Mouse (Mus musculus): ENCODE measurements around the gene Olfr652. TPM values are rescaled to one million over a fixed set of nuclear protein-coding genes. Genes with fewer than 3 reads are reported as not detected.
A peak's percentile ranks its signal among the peaks of the same experiment; 100 is the strongest.

The Olfr652 gene
- polyA plus RNA-seq, 1 experiment from 2014 or later = not detected

DNA sequence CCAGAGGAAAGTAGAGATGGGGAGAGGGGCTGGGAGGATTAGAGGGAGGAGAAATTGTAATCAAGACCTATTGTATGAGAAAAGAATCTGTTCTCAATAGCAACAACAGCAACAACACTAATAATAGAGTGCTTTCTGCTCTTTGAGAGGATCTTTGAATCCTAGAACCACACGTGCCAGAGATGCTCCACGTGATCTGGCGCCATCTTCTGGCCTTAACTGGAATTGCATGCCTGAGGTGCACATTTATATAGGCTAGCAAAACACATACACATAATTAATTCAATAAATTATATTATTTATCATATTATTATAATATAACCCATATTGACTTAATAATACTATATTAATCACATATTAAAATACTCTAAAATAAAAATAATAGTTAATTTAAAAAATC is 42.5 kb downstream of the Olfr652 start:
- H3K9ac ChIP-seq (ENCODE audit: low read length) = no peak overlapping the region
- 5% methylated on average over 3 of the region's 3 CpGs for WGBS
- no peak overlapping the region for H3K4me2 ChIP-seq (ENCODE audit: low read depth)
- no peaks in the 10 kb centered on the region for H3K36me3 ChIP-seq (ENCODE audit: control insufficient read depth, insufficient read depth, low read length)
- no peaks in the 10 kb centered on the region for H3K4me1 ChIP-seq (ENCODE audit: control insufficient read depth, insufficient read depth, low read length)
- H3K27ac ChIP-seq (ENCODE audit: low read depth, low read length) = no peak overlapping the region
- H3K9me3 ChIP-seq (ENCODE audit: control insufficient read depth, low read length) = no peaks in the 10 kb centered on the region
- DNase-seq (ENCODE audit: low spot score) (peak; percentile 26), ATAC-seq (ENCODE audit: insufficient read depth, low FRiP score, low TSS enrichment) (no peak)
- no peaks in the 10 kb centered on the region for H3K27me3 ChIP-seq (ENCODE audit: control insufficient read depth, insufficient read depth, low read length)
- no peak overlapping the region for H3K4me3 ChIP-seq (ENCODE audit: low read depth, low read length)

GRCm38 (mm10) chr7:104604727-104605126 is 44.0 kb downstream of the Olfr652 start:
- no peak for DNase-seq (ENCODE audit: low spot score)
- Histone ChIP-seq H3K36me3 (ENCODE audit: control insufficient read depth, insufficient read depth, low read length) (no peaks in the 10 kb centered on the region), H3K27me3 (ENCODE audit: control insufficient read depth, insufficient read depth, low read length) (no peaks in the 10 kb centered on the region)

DNA sequence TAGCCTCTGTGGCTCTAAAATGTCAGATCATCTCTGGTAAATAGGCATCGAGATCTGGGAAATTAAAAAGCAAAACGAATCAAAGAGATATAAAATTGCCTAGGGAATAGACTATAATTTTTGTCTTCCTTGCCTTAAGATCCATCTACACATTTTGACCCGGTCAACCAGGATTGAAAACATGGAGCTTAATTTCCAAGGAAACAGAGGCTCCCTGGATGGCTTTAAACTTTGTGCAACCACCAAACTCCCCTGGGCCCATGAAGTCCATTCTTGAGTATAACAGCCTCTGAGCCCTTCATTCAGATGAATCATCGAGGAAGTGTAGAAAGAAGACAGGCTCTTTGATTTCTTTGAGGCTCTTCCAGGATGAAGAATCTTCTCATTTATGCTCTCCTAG is 53.0 kb downstream of the Olfr652 start, which contains the start of gene Olfr656:
Gene Olfr656, plus strand, starts transcription at position 301 of the 400 bp plus-strand sequence.
- ATAC-seq (ENCODE audit: insufficient read depth, low FRiP score, low TSS enrichment) = no peak
- 83% methylated on average over 4 of the region's 4 CpGs for WGBS

More at GRCm38 (mm10) chr7:104604727-104605126, 44.0 kb downstream of the Olfr652 start:
- Histone ChIP-seq H3K4me1 (ENCODE audit: control insufficient read depth, insufficient read depth, low read length) (no peaks in the 10 kb centered on the region), H3K27ac (ENCODE audit: low read depth, low read length) (no peak overlapping the region), H3K9me3 (ENCODE audit: control insufficient read depth, low read length) (no peaks in the 10 kb centered on the region), H3K9ac (ENCODE audit: low read length) (no peak overlapping the region), H3K4me3 (ENCODE audit: low read depth, low read length) (no peak overlapping the region), H3K4me2 (ENCODE audit: low read depth) (no peak overlapping the region)
- ATAC-seq (ENCODE audit: insufficient read depth, low FRiP score, low TSS enrichment) = no peak

More for the DNA sequence above, 53.0 kb downstream of the Olfr652 start, which contains the start of gene Olfr656:
- no peak for DNase-seq (ENCODE audit: low spot score)
- Histone ChIP-seq H3K4me2 (ENCODE audit: low read depth) (no peak within 1 kb of the TSS), H3K9ac (ENCODE audit: low read length) (no peak within 1 kb of the TSS), H3K27ac (ENCODE audit: low read depth, low read length) (no peak within 1 kb of the TSS), H3K4me3 (ENCODE audit: low read depth, low read length) (no peak within 1 kb of the TSS), H3K9me3 (ENCODE audit: control insufficient read depth, low read length) (no peaks in the 10 kb centered on the region), H3K4me1 (ENCODE audit: control insufficient read depth, insufficient read depth, low read length) (no peaks in the 10 kb centered on the region), H3K36me3 (ENCODE audit: control insufficient read depth, insufficient read depth, low read length) (no peaks in the 10 kb centered on the region), H3K27me3 (ENCODE audit: control insufficient read depth, insufficient read depth, low read length) (no peaks in the 10 kb centered on the region)

Other genes starting within 250 kb of the Olfr652 start
- gene Trim12a, start 245.4 kb upstream of the Olfr652 start, polyA plus RNA-seq (2014; fragmentation: Nextera tagmentation; extraction: Ambion mirVana) = 2.2 TPM in 2 replicates
- not detected in 2 replicates for gene Trim34b, start 231.4 kb upstream of the Olfr652 start, polyA plus RNA-seq (2014; fragmentation: Nextera tagmentation; extraction: Ambion mirVana)
- gene Trim12c, start 207.5 kb upstream of the Olfr652 start, polyA plus RNA-seq (2014; fragmentation: Nextera tagmentation; extraction: Ambion mirVana) = 0.45 and 0.62 TPM in 2 replicates
- not detected in 2 replicates for gene Trim30b, start 191.0 kb upstream of the Olfr652 start, polyA plus RNA-seq (2014; fragmentation: Nextera tagmentation; extraction: Ambion mirVana)
- not detected in 2 replicates for gene Trim30c, start 160.1 kb upstream of the Olfr652 start, polyA plus RNA-seq (2014; fragmentation: Nextera tagmentation; extraction: Ambion mirVana)
- gene Trim30a, start 95.7 kb upstream of the Olfr652 start, polyA plus RNA-seq (2014; fragmentation: Nextera tagmentation; extraction: Ambion mirVana) = 0.95 and 1.1 TPM in 2 replicates
- 0.35 and 0.38 TPM in 2 replicates for gene Trim30d, start 53.1 kb upstream of the Olfr652 start, polyA plus RNA-seq (2014; fragmentation: Nextera tagmentation; extraction: Ambion mirVana)
- not detected in 2 replicates for gene Olfr651, start 10.8 kb upstream of the Olfr652 start, polyA plus RNA-seq (2014; fragmentation: Nextera tagmentation; extraction: Ambion mirVana)
- gene Olfr653, start 16.4 kb downstream of the Olfr652 start, polyA plus RNA-seq (2014; fragmentation: Nextera tagmentation; extraction: Ambion mirVana) = not detected in 2 replicates
- not detected in 2 replicates for gene Olfr654, start 26.1 kb downstream of the Olfr652 start, polyA plus RNA-seq (2014; fragmentation: Nextera tagmentation; extraction: Ambion mirVana)
- not detected in 2 replicates for gene Olfr655, start 40.9 kb downstream of the Olfr652 start, polyA plus RNA-seq (2014; fragmentation: Nextera tagmentation; extraction: Ambion mirVana)
- gene Olfr656, start 53.1 kb downstream of the Olfr652 start, polyA plus RNA-seq (2014; fragmentation: Nextera tagmentation; extraction: Ambion mirVana) = not detected in 2 replicates
- gene Olfr657, start 63.9 kb downstream of the Olfr652 start, polyA plus RNA-seq (2014; fragmentation: Nextera tagmentation; extraction: Ambion mirVana) = not detected in 2 replicates
- 0.08 TPM in 1 of 2 replicates, not detected in the other for gene Olfr658, start 86.4 kb downstream of the Olfr652 start, polyA plus RNA-seq (2014; fragmentation: Nextera tagmentation; extraction: Ambion mirVana)
- not detected in 2 replicates for gene Olfr659, start 105.9 kb downstream of the Olfr652 start, polyA plus RNA-seq (2014; fragmentation: Nextera tagmentation; extraction: Ambion mirVana)
- gene Olfr661, start 125.6 kb downstream of the Olfr652 start, polyA plus RNA-seq (2014; fragmentation: Nextera tagmentation; extraction: Ambion mirVana) = not detected in 2 replicates
- not detected in 2 replicates for gene Usp17le, start 216.6 kb downstream of the Olfr652 start, polyA plus RNA-seq (2014; fragmentation: Nextera tagmentation; extraction: Ambion mirVana)

All from neural tube, embryonic 11.5 days (tissue).